Mouse (Mus musculus) layer of hippocampus, adult 8-10 months (tissue): ENCODE results near the gene Cerk. TPM values are rescaled to one million over a fixed set of nuclear protein-coding genes. Genes with fewer than 3 reads are reported as not detected.
"Not testable (repeated sequence)": the region's sequence is repeated elsewhere in the genome, so short reads cannot be mapped to it uniquely, and the experiment has no call there.

Source experiments
- DNase-seq, 2 experiments: peaks; one replicate each; pipeline ENCODE4 v3.0.0; 2022; ENCODE audit warnings: low spot score in 2 of 2
- total RNA-seq, 4 experiments: library from RNA; stranded (reverse); gene quantifications; 2 replicates each; pipeline ENCODE4 v1.2.4; 2022

Gene Cerk
- total RNA-seq, 4 experiments from 2014 or later, result 51.0 to 55.5 (median 52.0) TPM

DNA sequence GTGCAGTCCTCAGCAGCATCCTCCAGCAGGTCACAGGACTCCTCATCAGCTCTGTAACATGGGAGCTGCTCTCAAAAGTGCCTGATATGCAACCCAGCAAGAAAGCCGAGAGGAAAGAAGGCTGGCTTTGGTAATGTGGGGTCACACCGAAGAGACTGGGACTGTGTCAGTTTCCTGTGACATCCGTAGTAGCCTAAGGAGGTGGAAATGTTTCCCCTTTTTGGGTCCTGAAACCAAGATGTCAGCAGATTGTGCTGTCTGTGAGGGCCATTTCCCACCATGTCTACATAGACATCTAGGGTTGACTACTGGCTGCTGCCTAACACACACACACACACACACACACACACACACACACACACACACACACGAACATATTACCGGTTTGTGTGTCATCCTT is 26.3 kb upstream of the Cerk start:
- not testable (repeated sequence) for DNase-seq

DNA sequence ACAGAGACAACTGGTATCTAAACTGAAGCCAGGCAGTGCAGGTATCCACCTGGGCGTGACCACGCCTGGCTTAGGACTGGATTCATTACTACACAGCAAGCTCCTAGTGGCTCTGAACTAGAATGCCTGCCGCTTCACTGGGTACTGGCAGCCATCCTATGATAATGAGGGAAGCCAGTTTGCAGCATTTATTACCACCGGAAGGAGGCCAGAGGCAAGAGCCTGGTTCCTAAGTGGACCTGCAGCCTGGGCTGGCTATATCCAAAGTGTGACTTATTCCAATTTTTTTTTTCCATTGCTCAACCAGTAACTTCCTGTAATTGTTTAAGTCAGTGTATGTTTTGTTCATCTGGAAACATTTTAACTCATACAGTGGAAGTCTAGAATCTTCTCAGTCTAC is 20.4 kb upstream of the Cerk start:
- DNase-seq, result no peak

DNA sequence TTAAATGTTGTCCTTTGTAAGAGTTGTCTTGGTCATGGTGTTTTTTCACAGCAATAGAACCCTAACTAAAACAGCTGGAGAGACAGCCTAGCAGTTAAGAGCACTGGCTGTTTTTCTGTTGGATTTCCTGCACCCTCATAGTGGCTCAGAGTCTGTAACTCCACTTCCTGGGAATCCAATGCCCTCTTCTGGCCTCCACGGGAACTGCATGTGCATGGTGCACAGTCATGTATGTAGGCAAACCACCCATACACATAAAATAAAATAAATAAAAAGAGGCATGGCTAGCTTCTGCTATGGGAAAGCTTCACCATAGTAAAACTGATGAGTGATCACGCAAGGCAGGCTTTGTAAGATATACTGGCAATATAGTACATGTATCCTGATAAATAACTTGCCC is 19.4 kb upstream of the Cerk start:
- no peak for DNase-seq

DNA sequence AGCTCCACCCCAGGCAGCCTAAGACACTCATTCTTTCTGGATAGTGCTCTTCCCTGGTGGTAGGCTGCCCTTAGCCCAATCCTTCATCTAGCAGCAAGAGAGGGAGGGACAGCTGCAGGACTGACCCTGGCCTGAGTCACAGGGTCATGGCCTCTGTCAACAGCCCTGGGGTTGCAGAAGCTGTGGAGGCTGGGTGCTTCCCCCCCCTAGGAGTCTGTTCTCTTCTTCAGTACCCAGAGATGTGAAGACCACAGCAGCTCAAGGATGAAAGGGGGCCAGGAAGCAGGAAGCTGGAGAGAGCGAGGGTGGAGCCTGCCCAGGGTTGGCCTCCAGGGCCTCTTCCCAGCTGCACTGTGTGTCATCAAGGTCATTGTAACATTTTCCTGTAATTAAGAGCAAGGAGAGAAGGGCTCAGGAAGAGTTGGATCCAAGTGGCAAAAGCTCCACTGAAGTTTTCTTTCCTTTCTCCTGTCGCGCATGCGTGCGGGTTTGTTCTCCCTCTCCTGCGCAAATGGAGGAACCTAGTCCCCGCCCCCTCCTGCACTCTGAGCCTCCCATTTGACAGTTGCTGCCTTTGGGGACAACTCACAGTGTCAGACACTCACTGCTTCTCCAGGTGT is 18.1 kb upstream of the Cerk start:
- DNase-seq, result no peak

- DNase-seq, result no peak
Observed at GRCm38 (mm10) chr15:86203292-86203793, 17.4 kb upstream of the Cerk start.

DNA sequence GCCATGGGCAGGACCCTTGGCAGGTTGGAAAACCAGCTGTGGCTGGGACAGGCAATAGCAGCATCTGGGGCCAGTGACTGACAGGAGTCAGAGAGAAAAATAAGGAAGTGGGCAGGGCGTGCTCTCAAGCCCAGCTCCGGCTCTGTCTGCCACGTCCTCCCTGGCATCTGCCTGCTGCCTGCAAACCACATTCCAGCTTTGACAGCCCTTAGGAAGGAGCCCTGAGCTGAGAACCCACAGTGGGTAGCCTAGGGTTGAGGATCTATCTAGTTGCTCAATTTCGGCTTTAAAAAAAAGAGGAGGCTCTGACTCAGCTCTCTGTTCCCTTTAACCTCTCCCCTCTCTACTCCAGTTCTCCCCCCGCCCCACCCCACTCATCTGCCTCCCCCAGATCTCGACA is 16.7 kb upstream of the Cerk start:
- no peak for DNase-seq

- DNase-seq, result no peak
Observed at GRCm38 (mm10) chr15:86201696-86202330, 15.9 kb upstream of the Cerk start.

- no peak for DNase-seq
Observed at GRCm38 (mm10) chr15:86201095-86201494, 15.2 kb upstream of the Cerk start.

- no peak for DNase-seq
Observed at GRCm38 (mm10) chr15:86200169-86200568, 14.2 kb upstream of the Cerk start.

GRCm38 (mm10) chr15:86199482-86199881 is 13.5 kb upstream of the Cerk start:
- no peak for DNase-seq

DNA sequence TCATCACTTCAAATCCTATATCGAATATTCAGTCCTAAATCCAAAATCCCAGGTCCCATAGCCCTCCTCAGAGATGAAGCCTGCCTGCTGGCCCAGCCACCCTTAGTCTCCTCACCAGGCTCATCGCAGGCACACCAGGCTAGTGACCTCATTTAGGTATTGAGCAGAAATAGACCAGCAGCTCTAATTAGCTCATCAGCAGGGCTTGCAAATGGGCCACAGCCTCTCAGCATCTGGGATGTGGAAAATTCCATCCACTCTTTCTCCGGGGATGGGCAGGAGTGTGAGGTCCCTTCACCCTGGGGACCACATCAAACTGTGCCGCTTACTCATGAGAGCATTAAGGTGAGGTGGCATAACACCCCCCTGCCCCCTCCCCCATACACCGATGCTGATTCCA is 13.1 kb upstream of the Cerk start:
- DNase-seq, result no peak

GRCm38 (mm10) chr15:86194676-86195453 is 8.9 kb upstream of the Cerk start:
- not testable (repeated sequence) for DNase-seq

- DNase-seq, result no peak
Observed at GRCm38 (mm10) chr15:86191933-86192332, 6.0 kb upstream of the Cerk start.

DNA sequence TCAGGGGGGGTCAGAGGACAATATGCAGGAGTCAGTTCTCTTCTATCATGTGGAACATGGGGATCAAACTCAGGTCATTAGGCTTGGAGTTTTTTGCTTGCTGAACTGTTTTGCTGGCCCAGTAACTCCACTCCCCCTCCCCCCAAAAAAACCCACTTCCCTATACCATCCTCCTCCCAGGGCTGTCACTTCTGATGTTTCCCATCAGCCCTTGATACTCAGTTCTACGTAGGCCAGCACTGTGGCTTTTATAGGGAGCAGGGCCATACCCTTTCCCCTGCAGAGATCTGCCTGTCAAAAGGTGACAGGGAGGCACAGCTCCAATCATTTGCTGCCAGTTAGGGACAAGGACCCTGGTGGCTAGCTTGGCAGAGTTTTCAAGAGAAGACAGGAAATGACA is 5.6 kb upstream of the Cerk start:
- DNase-seq, result no peak

DNA sequence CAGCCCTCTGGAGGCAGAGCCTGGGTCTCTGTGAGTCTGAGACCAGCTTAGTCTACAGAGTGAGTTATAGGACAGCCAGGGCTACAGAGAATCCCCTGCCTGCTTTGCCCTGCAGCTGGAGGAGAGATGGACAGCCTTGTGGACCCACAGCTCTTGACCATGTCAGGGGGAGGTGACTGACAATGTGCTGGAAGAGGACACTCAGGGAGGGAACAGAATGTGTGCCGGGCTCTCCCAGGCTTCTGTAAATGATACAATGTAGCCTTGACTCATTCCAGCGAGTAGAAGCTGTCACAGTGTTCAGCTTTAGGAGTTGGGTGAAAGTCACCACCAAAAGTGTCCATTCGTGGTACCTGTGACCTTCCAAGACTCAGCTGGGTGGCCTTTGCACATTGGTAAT is 4.4 kb upstream of the Cerk start:
- DNase-seq, result no peak

DNA sequence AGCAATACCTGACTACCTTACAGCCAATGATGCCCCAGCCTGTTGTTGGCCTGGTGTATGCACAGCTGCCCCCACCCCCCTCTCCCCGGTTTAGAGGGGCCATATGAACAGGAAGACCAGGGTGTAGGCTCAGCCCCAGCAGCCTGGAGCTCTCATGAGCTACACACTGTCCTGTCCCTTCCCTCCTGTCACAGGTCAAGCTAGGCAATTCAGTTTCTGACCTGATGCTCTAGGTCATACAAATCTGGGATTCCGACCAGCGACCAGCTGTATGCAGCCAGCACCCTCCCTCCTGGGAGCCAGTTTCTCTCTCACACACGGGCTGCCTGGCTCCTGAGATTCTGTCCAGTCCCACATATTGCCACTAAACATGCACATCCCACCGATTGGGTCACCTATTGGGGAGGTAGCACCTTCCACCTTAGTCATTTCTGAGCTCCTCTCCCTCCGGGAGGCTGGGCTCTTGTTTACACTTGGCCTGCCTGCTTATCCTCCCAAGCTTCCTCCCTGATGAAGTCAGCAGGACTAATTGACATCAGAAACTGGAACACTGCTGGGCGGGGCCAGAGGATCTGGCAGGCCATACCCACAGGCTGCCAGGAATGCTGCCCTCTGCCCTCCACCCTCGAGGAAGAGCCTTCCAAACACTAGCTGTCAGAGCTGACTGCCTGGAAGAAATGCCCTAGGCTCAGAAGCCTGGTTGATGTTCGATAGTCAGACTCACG is 3.0 kb upstream of the Cerk start:
- DNase-seq, result peak; percentile 74 to 79

GRCm38 (mm10) chr15:86188186-86188585 is 2.2 kb upstream of the Cerk start:
- DNase-seq, result no peak

- DNase-seq, result no peak
Observed at GRCm38 (mm10) chr15:86186686-86187085, 745 bp upstream of the Cerk start.

GRCm38 (mm10) chr15:86184851-86185688 is 871 bp downstream of the Cerk start:
- DNase-seq, result no peak

- no peak for DNase-seq
Observed at GRCm38 (mm10) chr15:86184071-86184470, 1.9 kb downstream of the Cerk start.

DNA sequence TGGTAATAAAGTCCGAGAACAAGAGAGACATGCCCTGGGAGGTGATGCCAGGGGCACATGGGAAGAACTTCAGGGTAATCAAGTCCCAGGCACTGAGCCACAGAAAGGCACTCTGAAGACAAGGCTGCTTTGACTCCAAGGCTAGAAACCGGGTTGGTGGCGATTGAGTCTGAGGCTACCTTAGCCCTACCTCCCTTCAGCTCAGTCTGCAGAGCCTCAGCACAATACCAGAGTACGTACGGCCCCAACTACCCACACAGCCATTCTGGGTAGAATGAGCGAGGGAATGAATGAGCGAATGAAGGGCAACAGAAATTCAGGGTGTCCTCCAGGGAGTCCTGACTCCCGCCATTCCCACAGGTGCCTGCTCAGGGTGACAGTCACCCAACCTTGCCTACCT is 2.5 kb downstream of the Cerk start:
- no peak for DNase-seq
